Mouse (Mus musculus): ENCODE results near the gene Gm42688. TPM values are rescaled to one million over a fixed set of nuclear protein-coding genes. Genes with fewer than 3 reads are reported as not detected.

Gene Gm42688
- polyA plus RNA-seq, 1 experiment from 2014 or later = 1.7 TPM

DNA sequence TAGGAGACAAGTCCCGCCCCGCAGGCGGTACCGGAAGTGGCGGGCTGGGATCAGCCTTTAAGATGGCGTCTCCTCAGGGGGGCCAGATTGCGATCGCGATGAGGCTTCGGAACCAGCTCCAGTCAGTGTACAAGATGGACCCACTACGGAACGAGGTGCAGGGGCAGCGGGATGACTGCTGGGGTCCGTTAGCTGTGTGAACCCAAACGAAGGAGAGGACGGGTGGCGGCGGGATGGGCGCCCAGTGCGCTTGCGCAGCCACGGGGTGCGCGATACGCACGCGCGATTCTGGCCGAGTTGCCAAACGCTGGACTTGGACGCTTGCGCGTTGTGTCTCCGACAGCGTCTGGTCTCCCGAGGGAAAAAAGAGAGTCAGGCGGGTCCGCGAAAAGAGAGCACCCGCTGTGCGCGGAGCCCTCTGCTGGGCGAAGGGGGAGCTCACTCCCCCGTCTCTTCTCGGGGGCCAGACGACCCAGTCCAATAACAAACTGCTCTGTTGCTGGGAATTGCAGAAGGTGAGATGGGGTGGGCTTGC, 23.0 kb upstream of the Gm42688 start:
- Histone ChIP-seq H3K9me3 (ENCODE audit: control insufficient read depth, low read length) (no peaks in the 10 kb centered on the region), H3K36me3 (ENCODE audit: control insufficient read depth, insufficient read depth, low read length) (peaks cover 4% of the 10 kb centered on the region), H3K9ac (ENCODE audit: low read depth, low read length) (peak overlapping the region; percentile 88), H3K4me2 (ENCODE audit: low read depth, low read length) (peak overlapping the region; percentile 85), H3K4me3 (ENCODE audit: low read length) (peak overlapping the region; percentile 85), H3K27ac (ENCODE audit: low read length) (peak overlapping the region; percentile 78), H3K27me3 (replicated peaks; ENCODE audit: control insufficient read depth, insufficient read depth, low read length) (peaks cover 30% of the 10 kb centered on the region), H3K4me1 (ENCODE audit: control insufficient read depth, insufficient read depth, low read length) (peaks cover 8% of the 10 kb centered on the region; the same call in 1 of the 2 replicates)
- WGBS = under 1% methylated on average over 46 of the region's 46 CpGs
- peak; percentile 95 for ATAC-seq

DNA sequence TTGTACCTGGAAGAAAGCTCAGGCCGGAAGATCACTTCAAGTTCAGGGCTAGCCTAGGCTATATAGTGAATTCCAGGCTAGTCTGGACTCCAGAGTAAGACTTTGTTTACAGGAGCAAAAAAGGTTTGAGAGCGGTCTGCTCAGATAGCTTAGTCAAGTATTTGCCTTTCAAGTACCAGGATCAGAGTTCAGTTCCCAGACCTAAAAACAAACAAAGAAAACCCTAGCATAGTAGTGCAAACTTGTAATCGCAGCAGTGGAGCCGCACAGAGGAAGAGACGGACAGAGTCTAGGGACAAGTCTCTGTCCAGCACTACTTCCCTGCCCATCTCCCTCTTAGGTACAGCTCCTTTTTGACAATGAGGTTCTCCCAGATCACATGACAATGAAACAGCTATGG, 21.2 kb upstream of the Gm42688 start:
- H3K4me1 ChIP-seq (ENCODE audit: control insufficient read depth, insufficient read depth, low read length) = peaks cover 8% of the 10 kb centered on the region; the same call in 1 of the 2 replicates
- no peak for ATAC-seq

DNA sequence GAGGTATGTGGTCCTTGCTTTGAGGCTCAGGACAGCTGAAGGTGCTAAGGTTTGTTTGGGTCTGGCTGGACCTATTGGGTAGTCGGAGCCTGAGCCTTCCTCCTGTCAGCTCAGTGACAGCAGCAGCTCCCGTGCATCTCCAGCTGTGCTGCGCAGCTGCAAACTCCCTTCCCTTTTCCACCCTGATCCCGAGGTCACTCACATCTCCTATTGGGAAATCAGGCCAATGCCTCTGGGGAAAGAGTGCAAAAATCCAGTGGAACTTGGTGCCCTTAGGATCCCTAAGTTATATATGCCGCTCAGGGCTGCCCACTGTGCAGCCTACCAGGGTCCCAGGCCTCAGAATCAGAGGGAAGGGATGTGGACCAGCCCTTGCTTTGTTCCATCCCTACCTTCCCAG, 17.9 kb upstream of the Gm42688 start:
- ATAC-seq = no peak
- no peak overlapping the region for H3K4me2 ChIP-seq (ENCODE audit: low read depth, low read length)
- peaks cover 58% of the 10 kb centered on the region for H3K27me3 ChIP-seq (replicated peaks; ENCODE audit: control insufficient read depth, insufficient read depth, low read length)
- 35% methylated on average over 5 of the region's 5 CpGs for WGBS
- peaks cover 25% of the 10 kb centered on the region for H3K4me1 ChIP-seq (ENCODE audit: control insufficient read depth, insufficient read depth, low read length)
- no peak overlapping the region for H3K9ac ChIP-seq (ENCODE audit: low read depth, low read length)
- H3K36me3 ChIP-seq (ENCODE audit: control insufficient read depth, insufficient read depth, low read length) = peaks cover 4% of the 10 kb centered on the region
- H3K4me3 ChIP-seq (ENCODE audit: low read length) = no peak overlapping the region
- H3K9me3 ChIP-seq (ENCODE audit: control insufficient read depth, low read length) = no peaks in the 10 kb centered on the region
- no peak overlapping the region for H3K27ac ChIP-seq (ENCODE audit: low read length)

More for the DNA sequence above, 21.2 kb upstream of the Gm42688 start:
- Histone ChIP-seq H3K36me3 (ENCODE audit: control insufficient read depth, insufficient read depth, low read length) (peaks cover 4% of the 10 kb centered on the region), H3K9ac (ENCODE audit: low read depth, low read length) (no peak overlapping the region), H3K4me2 (ENCODE audit: low read depth, low read length) (no peak overlapping the region), H3K27me3 (replicated peaks; ENCODE audit: control insufficient read depth, insufficient read depth, low read length) (peaks cover 33% of the 10 kb centered on the region), H3K27ac (ENCODE audit: low read length) (no peak overlapping the region), H3K4me3 (ENCODE audit: low read length) (no peak overlapping the region), H3K9me3 (ENCODE audit: control insufficient read depth, low read length) (no peaks in the 10 kb centered on the region)
- WGBS = 89% methylated on average over 5 of the region's 5 CpGs

DNA sequence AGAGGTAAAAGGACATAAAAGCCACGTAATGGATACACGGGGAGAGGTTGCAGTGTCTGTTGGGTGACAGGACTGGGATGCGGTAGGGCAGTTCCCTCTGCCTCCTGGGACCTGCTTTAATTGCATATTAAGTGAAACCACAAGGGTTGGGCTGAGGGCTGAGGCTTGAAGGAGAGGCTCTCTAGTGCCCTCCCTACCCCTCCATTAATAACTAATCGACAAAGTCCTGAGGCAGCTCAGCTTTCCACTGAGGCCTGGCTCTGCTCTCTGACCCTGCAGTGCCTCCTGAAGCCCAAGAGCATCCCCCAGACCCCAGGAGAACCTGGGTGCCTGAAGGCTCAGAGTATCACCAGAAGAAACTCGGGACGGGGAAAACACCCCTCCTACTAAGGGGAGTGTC, 16.9 kb upstream of the Gm42688 start:
- Histone ChIP-seq H3K27ac (ENCODE audit: low read length) (no peak overlapping the region), H3K9me3 (ENCODE audit: control insufficient read depth, low read length) (no peaks in the 10 kb centered on the region), H3K4me2 (ENCODE audit: low read depth, low read length) (no peak overlapping the region), H3K9ac (ENCODE audit: low read depth, low read length) (no peak overlapping the region), H3K4me3 (ENCODE audit: low read length) (no peak overlapping the region), H3K36me3 (ENCODE audit: control insufficient read depth, insufficient read depth, low read length) (peaks cover 4% of the 10 kb centered on the region), H3K27me3 (replicated peaks; ENCODE audit: control insufficient read depth, insufficient read depth, low read length) (peaks cover 65% of the 10 kb centered on the region), H3K4me1 (ENCODE audit: control insufficient read depth, insufficient read depth, low read length) (peaks cover 17% of the 10 kb centered on the region)
- WGBS = 15% methylated on average over 6 of the region's 6 CpGs
- ATAC-seq = no peak

DNA sequence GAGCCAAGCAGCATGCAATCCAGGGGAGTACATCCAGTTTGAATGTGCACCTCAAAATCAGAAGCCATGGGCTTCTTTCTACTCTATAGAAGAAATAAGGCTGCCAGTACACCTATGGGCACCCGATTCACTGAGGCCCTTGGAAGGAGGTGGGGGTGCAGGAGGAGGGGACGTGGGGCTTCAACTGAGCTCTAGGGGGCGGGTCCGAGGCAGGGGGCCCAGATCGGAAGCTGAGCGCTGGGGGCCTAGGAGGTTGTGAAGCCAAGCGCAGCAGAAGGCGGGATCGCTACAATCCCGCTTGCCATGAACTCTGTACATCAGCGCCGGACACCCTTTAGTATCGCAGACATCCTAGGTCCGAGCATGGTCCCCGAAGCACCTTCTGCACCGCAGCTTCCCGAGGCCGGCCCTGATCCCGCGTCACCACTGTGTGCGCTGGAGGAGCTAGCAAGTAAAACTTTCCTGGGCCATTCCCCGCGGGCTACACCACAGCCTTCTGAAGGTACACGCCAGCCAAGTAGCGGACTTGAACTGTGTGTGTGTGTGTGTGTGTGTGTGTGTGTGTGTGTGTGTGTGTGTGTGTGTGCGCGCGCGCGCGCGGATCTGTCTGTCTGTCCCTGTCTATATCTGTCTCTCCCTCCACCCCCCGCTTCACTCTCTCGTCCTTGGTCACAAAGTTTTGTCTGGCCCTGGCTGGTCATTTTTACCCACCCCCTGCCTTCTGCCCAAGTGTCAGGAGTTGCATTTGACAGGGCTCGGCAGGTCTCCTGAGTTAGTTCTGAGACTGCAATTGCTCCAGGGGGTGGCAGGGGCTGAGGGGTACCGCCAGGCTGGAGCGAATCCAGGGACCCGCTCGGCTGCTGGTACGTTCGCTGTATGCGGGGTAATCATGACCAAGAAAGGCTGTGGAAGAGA, 15.0 kb upstream of the Gm42688 start, which contains the start of gene Lbx2:
TSS of gene Lbx2 (plus strand) at position 247 of the 915 bp plus-strand sequence.
- ATAC-seq = no peak
- H3K27ac ChIP-seq (ENCODE audit: low read length) = no peak within 1 kb of the TSS
- H3K9ac ChIP-seq (ENCODE audit: low read depth, low read length) = 0 out of 2 replicates have a peak within 1 kb of the TSS, but pooled peaks have one; percentile 23

DNA sequence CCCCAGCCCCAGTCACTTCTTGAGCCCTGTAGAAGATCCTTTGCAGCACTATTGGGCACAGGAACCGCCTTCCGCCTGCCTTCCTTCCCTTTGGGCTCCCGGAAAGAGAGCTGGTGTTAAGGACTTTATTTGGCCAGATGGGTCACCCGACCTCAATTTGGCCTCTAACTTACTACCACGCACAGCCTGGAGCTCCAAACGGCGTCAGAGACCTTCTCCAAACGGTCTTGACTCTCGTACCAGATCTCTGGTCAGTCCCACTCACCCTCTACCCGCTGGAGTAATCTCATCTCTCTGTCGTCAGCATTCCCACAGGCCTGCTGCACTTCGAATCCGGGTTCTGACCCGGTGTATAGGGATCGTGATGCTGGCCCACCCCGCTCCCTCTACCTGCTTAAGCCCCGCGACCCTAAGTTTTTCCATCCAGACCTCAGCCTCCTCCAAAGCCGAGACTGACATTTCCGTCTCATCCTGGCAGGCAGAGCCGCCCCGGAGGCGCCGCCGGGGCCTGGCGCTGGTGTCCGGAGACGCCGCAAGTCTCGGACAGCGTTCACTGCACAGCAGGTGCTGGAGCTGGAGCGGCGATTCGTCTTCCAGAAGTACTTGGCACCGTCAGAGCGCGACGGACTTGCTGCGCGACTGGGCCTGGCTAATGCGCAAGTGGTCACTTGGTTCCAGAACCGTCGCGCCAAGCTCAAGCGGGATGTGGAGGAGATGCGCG, 14.1 kb upstream of the Gm42688 start:
- H3K4me1 ChIP-seq (ENCODE audit: control insufficient read depth, insufficient read depth, low read length) = peaks cover 16% of the 10 kb centered on the region
- ATAC-seq = no peak
- no peaks in the 10 kb centered on the region for H3K9me3 ChIP-seq (ENCODE audit: control insufficient read depth, low read length)
- peak overlapping the region; percentile 33 for H3K4me2 ChIP-seq (ENCODE audit: low read depth, low read length)
- no peaks in the 10 kb centered on the region for H3K36me3 ChIP-seq (ENCODE audit: control insufficient read depth, insufficient read depth, low read length)
- no peak overlapping the region for H3K9ac ChIP-seq (ENCODE audit: low read depth, low read length)
- no peak overlapping the region for H3K27ac ChIP-seq (ENCODE audit: low read length)
- peak overlapping the region; percentile 32 for H3K4me3 ChIP-seq (ENCODE audit: low read length)
- 3% methylated on average over 47 of the region's 47 CpGs for WGBS
- H3K27me3 ChIP-seq (replicated peaks; ENCODE audit: control insufficient read depth, insufficient read depth, low read length) = peaks cover 69% of the 10 kb centered on the region

More for the DNA sequence above, 15.0 kb upstream of the Gm42688 start, which contains the start of gene Lbx2:
- Histone ChIP-seq H3K4me3 (ENCODE audit: low read length) (peak within 1 kb of the TSS; percentile 32), H3K4me2 (ENCODE audit: low read depth, low read length) (peak within 1 kb of the TSS; percentile 33), H3K36me3 (ENCODE audit: control insufficient read depth, insufficient read depth, low read length) (peaks cover 4% of the 10 kb centered on the region), H3K9me3 (ENCODE audit: control insufficient read depth, low read length) (no peaks in the 10 kb centered on the region), H3K27me3 (replicated peaks; ENCODE audit: control insufficient read depth, insufficient read depth, low read length) (peaks cover 70% of the 10 kb centered on the region), H3K4me1 (ENCODE audit: control insufficient read depth, insufficient read depth, low read length) (peaks cover 16% of the 10 kb centered on the region)
- WGBS = 4% methylated on average over 42 of the region's 42 CpGs

DNA sequence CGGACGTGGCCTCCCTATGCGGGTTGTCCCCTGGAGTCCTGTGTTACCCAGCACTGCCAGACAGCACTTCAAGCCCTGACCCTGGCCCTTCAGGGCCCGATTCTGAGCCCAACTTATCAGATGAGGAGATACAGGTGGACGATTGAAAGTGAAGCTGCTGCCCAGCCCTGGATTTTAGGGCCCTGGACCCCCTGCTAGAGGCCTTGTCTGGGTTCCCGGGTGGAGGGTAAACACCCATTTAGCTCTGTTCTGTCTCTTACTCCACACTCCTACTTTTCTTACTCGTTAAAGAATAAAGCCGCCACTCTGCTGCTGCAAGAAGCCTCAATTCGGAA, 13.5 kb upstream of the Gm42688 start:
- peaks cover 16% of the 10 kb centered on the region for H3K4me1 ChIP-seq (ENCODE audit: control insufficient read depth, insufficient read depth, low read length)
- WGBS = 14% methylated on average over 9 of the region's 9 CpGs

DNA sequence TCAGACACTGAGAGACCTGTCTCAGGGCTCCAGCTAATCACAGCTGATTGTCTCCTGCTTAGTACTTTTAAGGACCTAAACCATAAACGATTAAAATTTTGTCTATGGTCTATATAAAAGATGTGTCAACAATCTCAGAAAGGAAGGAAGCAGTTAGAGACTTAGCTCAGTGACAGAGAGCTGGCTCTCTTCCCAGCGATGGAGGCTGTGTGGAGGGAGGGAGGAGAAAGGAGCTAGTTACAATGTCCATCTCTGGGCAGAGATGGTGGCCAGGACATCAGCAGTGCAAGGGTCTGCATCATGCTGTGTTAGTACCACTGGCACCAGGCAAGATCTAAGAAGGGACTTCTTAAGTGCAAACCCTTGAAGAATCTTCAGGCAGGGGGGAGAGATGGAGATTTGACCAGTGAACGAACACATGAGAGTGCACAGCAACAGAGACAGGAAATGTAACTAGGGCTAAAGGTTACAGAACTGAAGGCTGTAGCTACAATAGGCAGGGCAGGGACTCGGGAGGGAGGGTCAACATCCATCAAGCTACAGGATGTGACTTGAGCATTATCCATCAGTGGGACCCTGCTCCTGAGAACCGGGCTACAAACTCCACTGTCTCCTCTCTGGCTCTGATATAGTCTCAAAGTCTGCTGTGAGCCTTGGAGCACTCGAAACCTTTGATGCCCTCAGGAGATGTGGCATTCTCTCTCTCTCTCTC, 8.8 kb upstream of the Gm42688 start:
- ATAC-seq = no peak
- Histone ChIP-seq H3K27me3 (replicated peaks; ENCODE audit: control insufficient read depth, insufficient read depth, low read length) (peaks cover 21% of the 10 kb centered on the region), H3K36me3 (ENCODE audit: control insufficient read depth, insufficient read depth, low read length) (no peaks in the 10 kb centered on the region), H3K4me2 (ENCODE audit: low read depth, low read length) (no peak overlapping the region), H3K9me3 (ENCODE audit: control insufficient read depth, low read length) (no peaks in the 10 kb centered on the region), H3K4me1 (ENCODE audit: control insufficient read depth, insufficient read depth, low read length) (peaks cover 4% of the 10 kb centered on the region), H3K9ac (ENCODE audit: low read depth, low read length) (no peak overlapping the region), H3K4me3 (ENCODE audit: low read length) (no peak overlapping the region), H3K27ac (ENCODE audit: low read length) (no peak overlapping the region)
- WGBS = 33% methylated on average over 6 of the region's 6 CpGs

More for the DNA sequence above, 13.5 kb upstream of the Gm42688 start:
- H3K36me3 ChIP-seq (ENCODE audit: control insufficient read depth, insufficient read depth, low read length) = no peaks in the 10 kb centered on the region
- H3K4me2 ChIP-seq (ENCODE audit: low read depth, low read length) = peak overlapping the region; percentile 33; the same call in 1 of the 2 replicates
- H3K4me3 ChIP-seq (ENCODE audit: low read length) = 0 out of 2 replicates have a peak overlapping the region, but pooled peaks have one; percentile 32
- no peak overlapping the region for H3K27ac ChIP-seq (ENCODE audit: low read length)
- no peak for ATAC-seq
- H3K9me3 ChIP-seq (ENCODE audit: control insufficient read depth, low read length) = no peaks in the 10 kb centered on the region
- peaks cover 65% of the 10 kb centered on the region for H3K27me3 ChIP-seq (replicated peaks; ENCODE audit: control insufficient read depth, insufficient read depth, low read length)
- no peak overlapping the region for H3K9ac ChIP-seq (ENCODE audit: low read depth, low read length)
